Mouse (Mus musculus) hindbrain, embryonic 16.5 days (tissue): ENCODE data around the gene Tmed2. TPM values are rescaled to one million over a fixed set of nuclear protein-coding genes. Genes with fewer than 3 reads are reported as not detected.

Experiments used
- ATAC-seq: fragments of 200-750 bp; cut with Nextera tagmentation; 2 replicates; pipeline ENCODE4 v1.8.0; 2017; ENCODE audit warnings: moderate TSS enrichment, moderate library complexity
- H3K27ac ChIP-seq: fragments of 300-500 bp; sonication (generic); 2 replicates; pipeline ENCODE4 v1.5.1; 2014; ENCODE audit warnings: low read depth, mild to moderate bottlenecking, control low read depth, low read length, moderate library complexity
- H3K27me3 ChIP-seq: fragments of 300-500 bp; sonication (generic); replicated peaks from 2 replicates; pipeline ENCODE4 v1.6.1; 2014; ENCODE audit warnings: low read length; ENCODE audit not compliant: control insufficient read depth, insufficient read depth
- H3K36me3 ChIP-seq: fragments of 300-500 bp; sonication (generic); 2 replicates; pipeline ENCODE4 v1.6.1; 2014; ENCODE audit warnings: mild to moderate bottlenecking, low read length, moderate library complexity, mixed read lengths; ENCODE audit not compliant: control insufficient read depth, insufficient read depth
- H3K4me1 ChIP-seq: fragments of 300-500 bp; sonication (generic); 2 replicates; pipeline ENCODE4 v1.6.1; 2014; ENCODE audit warnings: low read depth, low read length; ENCODE audit not compliant: control insufficient read depth, insufficient read depth
- H3K4me2 ChIP-seq: fragments of 300-500 bp; sonication (generic); 2 replicates; pipeline ENCODE4 v1.6.1; 2014; ENCODE audit warnings: mild to moderate bottlenecking, low read length, control low read depth, moderate library complexity
- H3K4me3 ChIP-seq: fragments of 300-500 bp; sonication (generic); 2 replicates; pipeline ENCODE4 v1.5.1; 2014; ENCODE audit warnings: mild to moderate bottlenecking, low read length, control low read depth, moderate library complexity
- H3K9ac ChIP-seq: fragments of 300-500 bp; sonication (generic); 2 replicates; pipeline ENCODE4 v1.6.1; 2014; ENCODE audit warnings: low read depth, mild to moderate bottlenecking, control low read depth, low read length, moderate library complexity
- H3K9me3 ChIP-seq: fragments of 300-500 bp; sonication (generic); 2 replicates; pipeline ENCODE4 v1.6.1; 2014; ENCODE audit warnings: mild to moderate bottlenecking, low read length, moderate library complexity; ENCODE audit not compliant: control insufficient read depth
- WGBS: fragments of 180-500 bp; shearing (Covaris S2); extraction: QIAGEN DNeasy Blood & Tissue Kit; methylation state at CpG from one replicate; pipeline ENCODE4 v1.1.7; 2014; 5-methylcytosine and 5-hydroxymethylcytosine counted together
- polyA plus RNA-seq: library from polyadenylated mRNA; unstranded; fragments of >200 nt; fragmentation: Nextera tagmentation; extraction: Ambion mirVana; gene quantifications from 2 replicates; pipeline ENCODE4 v1.2.1, GENCODE M21; 2015

The Tmed2 gene
- polyA plus RNA-seq, 1 experiment from 2014 or later = 342 TPM

DNA sequence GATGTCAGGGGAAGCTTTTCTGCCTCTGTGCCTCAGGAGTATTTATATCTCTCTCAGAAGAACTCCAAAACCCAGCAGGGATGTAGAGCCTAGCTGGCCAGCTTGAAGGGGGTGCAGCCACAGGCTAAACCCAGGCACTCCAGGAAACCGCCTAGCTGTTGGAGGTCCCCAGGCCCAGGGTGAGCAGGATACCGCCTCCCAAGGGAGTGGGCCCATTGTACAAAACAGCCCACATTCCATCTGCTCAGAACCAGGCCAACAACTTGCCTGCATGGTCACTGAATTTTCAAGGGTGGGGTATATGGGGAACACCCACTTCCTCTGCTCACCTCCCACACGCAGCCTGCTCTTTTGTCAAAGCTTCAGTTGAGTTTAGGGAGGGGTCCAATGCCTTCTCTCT, 39.9 kb upstream of the Tmed2 start:
- Histone ChIP-seq H3K9me3 (no peaks in the 10 kb centered on the region), H3K36me3 (peaks cover 3% of the 10 kb centered on the region), H3K27ac (no peak overlapping the region), H3K9ac (no peak overlapping the region), H3K4me3 (no peak overlapping the region), H3K4me1 (no peaks in the 10 kb centered on the region), H3K4me2 (no peak overlapping the region), H3K27me3 (no peaks in the 10 kb centered on the region)
- no peak for ATAC-seq
- WGBS = 95% methylated on average over 3 of the region's 3 CpGs

DNA sequence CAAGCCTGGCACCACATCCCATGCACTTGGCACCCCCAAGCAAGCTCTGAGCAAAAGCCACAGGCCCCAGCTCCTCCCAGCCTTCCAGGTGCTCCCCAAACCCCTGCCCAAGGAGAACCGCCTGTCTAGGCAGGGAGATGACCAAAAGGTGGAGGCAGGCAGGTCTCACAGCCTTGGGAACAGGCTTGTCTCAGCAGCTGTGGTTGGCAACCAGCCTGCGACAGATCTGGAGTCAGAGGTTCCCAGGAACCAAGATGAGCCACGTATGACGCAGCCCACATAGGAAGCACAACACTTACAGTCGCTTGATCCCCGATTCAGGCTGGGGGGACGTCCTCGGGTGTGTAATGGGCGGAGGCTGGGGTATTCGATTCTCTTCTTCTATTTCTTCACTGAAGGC, 39.0 kb upstream of the Tmed2 start:
- Histone ChIP-seq H3K4me3 (no peak overlapping the region), H3K9me3 (no peaks in the 10 kb centered on the region), H3K27ac (no peak overlapping the region), H3K27me3 (no peaks in the 10 kb centered on the region), H3K4me2 (no peak overlapping the region), H3K9ac (no peak overlapping the region), H3K36me3 (peaks cover 3% of the 10 kb centered on the region), H3K4me1 (no peaks in the 10 kb centered on the region)
- WGBS = 90% methylated on average over 10 of the region's 10 CpGs
- ATAC-seq = no peak

DNA sequence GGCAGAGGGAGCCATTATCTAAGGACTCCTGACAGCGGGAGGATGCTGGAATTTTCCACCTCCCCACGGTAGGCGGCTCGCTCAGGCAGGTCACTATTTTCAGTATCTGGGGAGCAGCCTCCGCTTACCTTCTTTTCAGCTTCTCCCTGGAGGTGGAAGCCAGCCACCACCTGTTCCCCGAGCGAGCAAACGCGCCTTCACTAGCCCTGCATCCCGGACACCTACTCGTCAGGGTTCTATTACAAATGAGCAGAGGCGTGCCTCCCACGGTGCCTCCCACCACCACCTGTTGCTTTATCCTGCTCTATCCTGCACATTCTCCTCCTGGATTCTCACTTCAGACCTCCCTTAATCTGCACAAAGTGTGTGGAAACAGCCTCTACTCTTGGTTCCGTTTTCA, 36.8 kb upstream of the Tmed2 start:
- no peak overlapping the region for H3K4me3 ChIP-seq
- no peaks in the 10 kb centered on the region for H3K27me3 ChIP-seq
- peaks cover 3% of the 10 kb centered on the region for H3K36me3 ChIP-seq
- H3K4me2 ChIP-seq = no peak overlapping the region
- no peak overlapping the region for H3K9ac ChIP-seq
- H3K27ac ChIP-seq = no peak overlapping the region
- no peaks in the 10 kb centered on the region for H3K4me1 ChIP-seq
- 74% methylated on average over 14 of the region's 14 CpGs for WGBS
- no peak for ATAC-seq
- no peaks in the 10 kb centered on the region for H3K9me3 ChIP-seq

DNA sequence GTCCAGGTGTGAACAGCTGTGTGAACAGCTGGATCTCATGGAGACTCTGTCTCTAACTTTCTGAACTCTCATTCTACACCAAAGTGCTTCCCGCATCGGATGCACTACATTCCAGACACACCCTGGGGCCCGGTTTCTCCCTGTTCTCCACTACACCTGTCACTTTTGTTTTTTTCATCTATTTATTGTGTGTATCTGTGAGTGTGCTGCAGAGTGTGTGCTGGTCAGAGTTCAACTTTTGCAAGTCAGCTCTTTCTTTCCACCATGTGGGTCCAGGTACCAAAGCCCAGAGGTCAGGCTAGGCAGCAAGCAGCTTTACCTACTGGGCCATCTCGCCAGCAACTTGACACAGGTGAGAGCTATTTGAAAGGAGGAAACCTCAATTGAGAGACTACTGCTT, 35.3 kb upstream of the Tmed2 start:
- Histone ChIP-seq H3K9ac (no peak overlapping the region), H3K27me3 (no peaks in the 10 kb centered on the region), H3K27ac (no peak overlapping the region), H3K36me3 (peaks cover 3% of the 10 kb centered on the region; the same call in 1 of the 2 replicates), H3K4me2 (no peak overlapping the region), H3K9me3 (no peaks in the 10 kb centered on the region), H3K4me1 (no peaks in the 10 kb centered on the region), H3K4me3 (no peak overlapping the region)
- ATAC-seq = no peak
- WGBS = 92% methylated on average over 4 of the region's 4 CpGs

DNA sequence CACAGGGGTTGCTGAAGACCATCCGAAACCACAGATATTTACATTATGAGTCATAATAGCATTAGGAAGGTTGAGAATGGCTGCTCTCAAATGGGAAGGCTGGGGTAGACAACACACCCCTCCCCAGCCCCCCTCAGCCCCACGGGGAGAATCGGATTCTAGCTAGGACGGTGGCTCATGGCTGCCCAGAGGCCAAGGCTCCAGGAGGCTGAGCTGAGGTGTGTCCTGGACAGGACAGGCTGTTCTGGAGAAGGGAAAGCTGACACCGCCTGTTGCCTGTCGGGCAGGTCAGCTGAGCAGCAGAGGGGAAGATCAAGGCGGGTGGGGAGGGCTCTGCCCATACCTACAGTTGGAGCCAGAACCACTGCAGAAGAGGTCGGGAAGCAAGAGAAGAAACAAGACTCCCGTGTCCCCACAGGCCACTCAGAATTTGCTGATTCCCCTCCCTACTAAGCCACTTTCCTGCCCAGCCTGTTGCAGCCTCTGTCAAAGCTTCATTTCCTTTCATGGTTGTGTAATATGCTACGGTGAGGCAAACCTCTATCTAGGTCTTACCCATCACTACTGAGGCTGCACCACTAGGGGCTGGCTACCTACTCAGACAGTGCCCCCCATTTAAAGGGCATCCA, 33.6 kb upstream of the Tmed2 start:
- H3K9me3 ChIP-seq = no peaks in the 10 kb centered on the region
- H3K27ac ChIP-seq = no peak overlapping the region
- H3K36me3 ChIP-seq = peaks cover 3% of the 10 kb centered on the region; the same call in 1 of the 2 replicates
- H3K4me3 ChIP-seq = no peak overlapping the region
- no peaks in the 10 kb centered on the region for H3K27me3 ChIP-seq
- no peak overlapping the region for H3K4me2 ChIP-seq
- no peak overlapping the region for H3K9ac ChIP-seq
- 88% methylated on average over 10 of the region's 10 CpGs for WGBS
- no peak for ATAC-seq
- H3K4me1 ChIP-seq = no peaks in the 10 kb centered on the region

DNA sequence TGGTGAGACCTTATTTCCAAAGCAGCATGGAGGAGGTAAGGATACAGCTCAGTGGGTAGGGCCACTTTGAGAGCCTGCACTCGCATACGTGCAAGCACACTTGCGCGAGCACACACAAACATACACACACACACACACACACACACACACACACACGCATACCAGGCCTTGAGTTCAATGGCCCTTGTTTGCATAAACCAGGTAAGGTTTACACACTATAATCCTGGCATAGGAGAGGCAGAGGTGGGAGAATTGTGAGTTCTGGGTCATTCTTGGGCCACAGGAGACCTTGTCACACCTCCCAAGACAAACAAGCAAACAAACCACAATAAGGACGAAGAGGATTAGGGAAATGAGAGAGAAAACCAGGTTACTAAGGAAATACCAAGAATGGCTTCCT, 31.3 kb upstream of the Tmed2 start:
- H3K27me3 ChIP-seq = no peaks in the 10 kb centered on the region

DNA sequence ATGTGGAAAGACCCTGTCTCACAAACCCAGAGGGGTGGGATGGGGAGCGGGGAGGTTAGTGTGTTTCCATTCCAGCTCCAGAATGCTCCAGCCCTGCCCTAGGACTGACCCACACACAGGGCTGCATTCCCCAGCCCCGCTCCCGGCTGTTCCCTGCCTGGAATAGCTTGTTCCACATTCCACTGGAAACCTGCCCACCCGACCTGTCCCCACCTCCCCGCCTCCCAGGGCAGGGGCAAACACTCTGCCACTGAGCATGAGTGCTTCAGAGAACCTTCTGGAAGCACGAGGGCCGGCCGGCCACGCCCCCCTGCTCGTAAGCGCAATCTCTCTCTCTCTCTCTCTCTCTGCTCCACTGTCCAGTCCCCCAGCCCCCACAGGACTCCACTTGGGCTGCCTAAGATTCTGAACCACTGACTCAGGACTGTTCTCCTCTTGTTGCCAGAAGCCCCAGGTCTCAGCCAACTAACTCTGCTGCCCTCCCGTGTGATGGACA, 30.7 kb upstream of the Tmed2 start:
- no peak overlapping the region; the same call in 1 of the 2 replicates for H3K27ac ChIP-seq
- H3K9me3 ChIP-seq = no peaks in the 10 kb centered on the region
- no peaks in the 10 kb centered on the region for H3K4me1 ChIP-seq
- ATAC-seq = no peak
- peaks cover 17% of the 10 kb centered on the region for H3K36me3 ChIP-seq
- no peaks in the 10 kb centered on the region for H3K27me3 ChIP-seq
- H3K4me3 ChIP-seq = no peak overlapping the region
- no peak overlapping the region for H3K4me2 ChIP-seq
- H3K9ac ChIP-seq = no peak overlapping the region
- 86% methylated on average over 12 of the region's 12 CpGs for WGBS

More for the DNA sequence above, 31.3 kb upstream of the Tmed2 start:
- Histone ChIP-seq H3K9ac (no peak overlapping the region), H3K27ac (no peak overlapping the region), H3K9me3 (no peaks in the 10 kb centered on the region), H3K4me2 (no peak overlapping the region), H3K4me1 (no peaks in the 10 kb centered on the region), H3K36me3 (peaks cover 13% of the 10 kb centered on the region), H3K4me3 (no peak overlapping the region)
- ATAC-seq = no peak
- WGBS = 96% methylated on average over 6 of the region's 6 CpGs

DNA sequence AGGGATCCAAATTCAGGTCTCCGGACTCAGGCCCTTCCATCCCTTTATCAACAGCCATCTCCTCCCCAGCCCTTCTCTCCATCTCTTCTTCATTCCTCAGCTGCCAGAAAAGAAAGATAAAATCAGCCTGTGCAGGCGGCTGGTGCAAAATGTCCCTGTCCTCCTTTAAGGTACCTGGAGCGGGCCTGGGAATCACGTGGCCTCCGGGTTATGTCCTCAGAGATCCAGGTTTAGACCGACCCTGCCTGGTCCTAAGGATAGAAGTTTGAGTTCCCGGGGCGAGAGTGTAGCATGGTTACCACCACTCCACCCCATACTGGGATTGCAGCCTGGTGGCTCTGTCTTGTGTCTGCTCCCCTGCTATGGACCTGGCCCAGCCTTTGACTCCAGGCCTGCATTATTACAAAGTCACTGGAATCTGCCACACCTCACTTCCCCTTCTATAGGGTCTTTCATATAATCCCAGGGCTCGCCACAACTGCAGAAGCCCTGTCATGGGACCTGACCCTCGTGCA, 29.9 kb upstream of the Tmed2 start:
- WGBS = 87% methylated on average over 10 of the region's 10 CpGs
- H3K27ac ChIP-seq = no peak overlapping the region
- no peak overlapping the region for H3K4me3 ChIP-seq
- no peak overlapping the region for H3K4me2 ChIP-seq
- peaks cover 17% of the 10 kb centered on the region for H3K36me3 ChIP-seq
- H3K4me1 ChIP-seq = no peaks in the 10 kb centered on the region
- H3K27me3 ChIP-seq = no peaks in the 10 kb centered on the region
- no peaks in the 10 kb centered on the region for H3K9me3 ChIP-seq
- H3K9ac ChIP-seq = no peak overlapping the region
- ATAC-seq = no peak

DNA sequence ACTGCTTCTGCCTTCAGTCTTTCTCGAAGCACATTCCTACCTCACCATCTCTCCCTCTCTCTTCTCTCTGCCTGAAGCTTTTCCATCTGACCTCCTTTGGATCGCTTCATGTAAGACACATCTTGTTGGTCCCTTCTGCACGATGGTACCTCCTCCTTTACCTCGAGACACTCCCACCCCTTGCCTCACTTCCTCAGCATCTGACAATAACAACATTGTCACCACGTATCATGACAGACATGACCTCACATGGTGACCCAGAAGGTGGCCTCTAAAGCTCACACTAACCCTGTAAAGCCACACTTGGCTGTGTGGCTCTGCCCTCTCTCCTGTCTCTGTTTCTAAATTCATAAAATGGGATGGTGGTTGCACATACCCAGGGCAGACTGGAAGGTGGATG, 24.7 kb upstream of the Tmed2 start:
- no peak for ATAC-seq
- Histone ChIP-seq H3K27me3 (no peaks in the 10 kb centered on the region), H3K9ac (no peak overlapping the region), H3K4me3 (no peak overlapping the region), H3K4me1 (no peaks in the 10 kb centered on the region), H3K27ac (no peak overlapping the region), H3K9me3 (no peaks in the 10 kb centered on the region), H3K4me2 (no peak overlapping the region), H3K36me3 (peaks cover 20% of the 10 kb centered on the region)
- WGBS = 79% methylated on average over 5 of the region's 5 CpGs
